In the genomic region with DNA sequence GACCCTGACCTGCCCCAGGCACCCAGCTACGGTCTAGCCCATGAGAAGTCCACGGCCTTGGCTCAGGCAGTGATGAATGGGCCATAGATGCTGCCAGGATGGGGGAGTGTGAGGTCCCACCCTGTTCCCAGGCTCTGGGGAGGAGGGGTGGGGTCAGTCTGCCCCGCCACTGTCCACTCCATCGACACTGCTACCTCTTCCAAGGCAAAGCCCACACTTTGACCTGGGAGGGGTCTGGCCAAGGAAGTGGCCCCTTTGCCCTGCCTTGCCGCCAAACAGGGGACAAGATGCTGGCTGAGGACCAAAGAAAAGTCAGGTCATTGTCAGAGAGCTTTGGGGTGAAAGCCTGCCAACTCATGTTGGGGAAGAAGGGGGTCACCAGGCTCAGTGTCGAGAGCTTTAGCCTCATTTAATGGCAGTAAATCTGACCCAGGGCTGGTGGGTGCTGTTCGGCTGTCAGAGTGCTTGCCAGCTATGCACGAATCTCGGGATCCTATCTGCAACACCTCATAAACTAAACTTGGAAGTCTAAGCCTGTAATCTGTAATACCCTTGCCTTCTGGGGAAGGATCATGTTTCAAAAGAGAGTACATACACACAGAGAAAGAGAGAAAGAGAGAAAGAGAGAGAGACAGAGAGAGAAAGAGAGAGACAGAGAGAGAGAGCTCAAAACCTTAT, we compare ENCODE assay signal across 12 mouse cellular contexts. TPM values are rescaled to one million over a fixed set of nuclear protein-coding genes. Genes with fewer than 3 reads are reported as not detected.
DNase-seq lines count a peak whose midpoint lies in the region; ATAC-seq and TF ChIP-seq lines count a peak whose summit lies in the region.
"Had no signal": no experiment of that assay in that cellular context is flagged by ENCODE, and none has a peak within 500 bp of the region (broad histone marks: within the 10 kb centered on the region; RNA-seq: fewer than 3 reads in every experiment).

No protein-coding gene starts in this region.

- no peak overlapping the region for H3K27ac ChIP-seq in intestine, embryonic 16.5 days (ENCODE audit: low read length)
- H3K27ac ChIP-seq in intestine, postnatal 0 days (ENCODE audit: low read depth, low read length): no peak overlapping the region
- H3K27ac ChIP-seq in limb, embryonic 11.5 days (replicated peaks; ENCODE audit: low read depth, low read length): peak overlapping the region; percentile 59
- H3K27ac ChIP-seq in thymus, adult 2 months (ENCODE audit: control insufficient read depth, insufficient read depth, low read length): no peak overlapping the region
- H3K27ac ChIP-seq: intestine, embryonic 15.5 days; midbrain, embryonic 15.5 days had no signal

- H3K9ac ChIP-seq in intestine, embryonic 16.5 days (ENCODE audit: low read depth, low read length): no peak overlapping the region
- no peak overlapping the region for H3K9ac ChIP-seq in intestine, postnatal 0 days (ENCODE audit: low read depth, low read length)
- no peak overlapping the region for H3K9ac ChIP-seq in limb, embryonic 11.5 days (ENCODE audit: low read length)
- H3K9ac ChIP-seq: intestine, embryonic 15.5 days; midbrain, embryonic 15.5 days had no signal

- no peak for TF ChIP-seq CTCF in intestine, postnatal 0 days (IDR thresholded peaks at IDR 0.05; ENCODE audit: low read depth)
- TF ChIP-seq CTCF in thymus, adult 2 months (IDR thresholded peaks at IDR 0.05; ENCODE audit: borderline replicate concordance, control insufficient read depth, extremely low read depth, insufficient read depth, low read length, poor library complexity): no peak

- no peak overlapping the region for H3K4me3 ChIP-seq in intestine, embryonic 16.5 days (ENCODE audit: low read length)
- H3K4me3 ChIP-seq in intestine, postnatal 0 days (ENCODE audit: low read depth, low read length): no peak overlapping the region
- H3K4me3 ChIP-seq in limb, embryonic 11.5 days (ENCODE audit: low read depth, low read length): no peak overlapping the region
- no peak overlapping the region for H3K4me3 ChIP-seq in myocyte
- no peak overlapping the region for H3K4me3 ChIP-seq in thymus, adult 2 months (ENCODE audit: control insufficient read depth, insufficient read depth, low read length)
- H3K4me3 ChIP-seq: intestine, embryonic 15.5 days; midbrain, embryonic 15.5 days had no signal

- no peaks in the 10 kb centered on the region for H3K27me3 ChIP-seq in intestine, embryonic 16.5 days (replicated peaks; ENCODE audit: control insufficient read depth, insufficient read depth, low read length)
- H3K27me3 ChIP-seq in intestine, postnatal 0 days (replicated peaks; ENCODE audit: control insufficient read depth, insufficient read depth, low read length): no peaks in the 10 kb centered on the region
- H3K27me3 ChIP-seq in limb, embryonic 11.5 days (ENCODE audit: control insufficient read depth, insufficient read depth, low read length): no peaks in the 10 kb centered on the region
- H3K27me3 ChIP-seq in myocyte (ENCODE audit: control insufficient read depth, insufficient read depth, insufficient read length): no peaks in the 10 kb centered on the region
- no peaks in the 10 kb centered on the region for H3K27me3 ChIP-seq in thymus, adult 2 months (ENCODE audit: control insufficient read depth, insufficient read depth, low read length)
- H3K27me3 ChIP-seq: intestine, embryonic 15.5 days; midbrain, embryonic 15.5 days had no signal

- WGBS in intestine, embryonic 16.5 days: 24% methylated on average over 9 of the region's 9 CpGs
- WGBS in intestine, postnatal 0 days: 27% methylated on average over 9 of the region's 9 CpGs
- WGBS in limb, embryonic 11.5 days: 8% methylated on average over 9 of the region's 9 CpGs
- 91% methylated on average over 9 of the region's 9 CpGs for WGBS in thymus, adult 2 months

- DNase-seq in adrenal gland, adult 2 months: peak; percentile 69
- no peak for DNase-seq in adrenal gland, adult 8-10 months
- DNase-seq in limb, embryonic 11.5 days (ENCODE audit: low spot score): no peak
- no peak for DNase-seq in thymus, adult 2 months
- no peak for DNase-seq in right cerebral cortex, adult 2 months (ENCODE audit: low spot score in 2 of 2)
- DNase-seq: gastrocnemius, postnatal 10 days; liver had no signal

- no peaks in the 10 kb centered on the region for H3K9me3 ChIP-seq in intestine, embryonic 16.5 days (ENCODE audit: control insufficient read depth, low read length)
- H3K9me3 ChIP-seq in intestine, postnatal 0 days (ENCODE audit: control insufficient read depth): no peaks in the 10 kb centered on the region
- H3K9me3 ChIP-seq in limb, embryonic 11.5 days (ENCODE audit: control insufficient read depth, low read length): no peaks in the 10 kb centered on the region
- H3K9me3 ChIP-seq: intestine, embryonic 15.5 days; midbrain, embryonic 15.5 days had no signal

- H3K36me3 ChIP-seq in intestine, embryonic 16.5 days (ENCODE audit: control insufficient read depth, insufficient read depth, low read length): no peaks in the 10 kb centered on the region
- H3K36me3 ChIP-seq in intestine, postnatal 0 days (ENCODE audit: control insufficient read depth, insufficient read depth): no peaks in the 10 kb centered on the region
- no peaks in the 10 kb centered on the region for H3K36me3 ChIP-seq in limb, embryonic 11.5 days (ENCODE audit: control insufficient read depth, insufficient read depth, low read length)
- H3K36me3 ChIP-seq in myocyte (ENCODE audit: control insufficient read depth, insufficient read depth): no peaks in the 10 kb centered on the region
- H3K36me3 ChIP-seq in thymus, adult 2 months (ENCODE audit: control insufficient read depth, insufficient read depth, low read length): no peaks in the 10 kb centered on the region
- H3K36me3 ChIP-seq: intestine, embryonic 15.5 days; midbrain, embryonic 15.5 days had no signal

- no peak overlapping the region for H3K4me2 ChIP-seq in intestine, embryonic 16.5 days (ENCODE audit: low read depth, low read length)
- H3K4me2 ChIP-seq in intestine, postnatal 0 days (replicated peaks; ENCODE audit: low read depth): no peak overlapping the region
- peak overlapping the region; percentile 11; the same call in 1 of the 2 replicates for H3K4me2 ChIP-seq in limb, embryonic 11.5 days (ENCODE audit: low read depth, severe bottlenecking)
- H3K4me2 ChIP-seq in myocyte (ENCODE audit: low read depth): peak overlapping the region; percentile 83
- H3K4me2 ChIP-seq: intestine, embryonic 15.5 days; midbrain, embryonic 15.5 days had no signal

- H3K4me1 ChIP-seq in intestine, embryonic 16.5 days (ENCODE audit: control insufficient read depth, insufficient read depth, low read length): peaks cover 16% of the 10 kb centered on the region
- H3K4me1 ChIP-seq in intestine, postnatal 0 days (replicated peaks; ENCODE audit: control insufficient read depth, insufficient read depth, low read length): no peaks in the 10 kb centered on the region
- H3K4me1 ChIP-seq in limb, embryonic 11.5 days (ENCODE audit: control insufficient read depth, insufficient read depth, low read length): peaks cover 47% of the 10 kb centered on the region
- H3K4me1 ChIP-seq in thymus, adult 2 months (replicated peaks; ENCODE audit: control insufficient read depth, insufficient read depth, low read length): no peaks in the 10 kb centered on the region
- H3K4me1 ChIP-seq: midbrain, embryonic 15.5 days had no signal

- 0 out of 2 replicates have a peak, but pooled peaks have one; percentile 22 for ATAC-seq in intestine, embryonic 16.5 days
- no peak for ATAC-seq in intestine, postnatal 0 days
- no peak for ATAC-seq in limb, embryonic 11.5 days (ENCODE audit: insufficient number of reproducible peaks, low FRiP score, low TSS enrichment, low read depth)
- ATAC-seq: intestine, embryonic 15.5 days; midbrain, embryonic 15.5 days had no signal

- TF ChIP-seq POLR2A in myocyte (IDR thresholded peaks at IDR 0.05; ENCODE audit: insufficient read length, low read depth): no peak
- no peak for TF ChIP-seq POLR2A in thymus, adult 2 months (IDR thresholded peaks at IDR 0.05; ENCODE audit: control insufficient read depth, extremely low read depth, insufficient read depth, low read length, poor library complexity)

- H3K79me2 ChIP-seq in myocyte (ENCODE audit: control insufficient read depth, insufficient read depth): no peaks in the 10 kb centered on the region

- no peak overlapping the region for H3ac ChIP-seq in myocyte (ENCODE audit: control insufficient read depth, insufficient read length)

TF ChIP-seq in myocyte, 11 proteins besides CTCF, POLR2A, EP300 and RAD21:
- TF ChIP-seq MAX (IDR thresholded peaks at IDR 0.05; ENCODE audit: low read depth) (no peak), E2F4 (IDR thresholded peaks at IDR 0.05; ENCODE audit: insufficient read depth) (no peak), TCF12 (IDR thresholded peaks at IDR 0.05; ENCODE audit: insufficient read depth, poor library complexity, severe bottlenecking) (no peak), CEBPB (IDR thresholded peaks at IDR 0.05; ENCODE audit: insufficient read depth, poor library complexity, severe bottlenecking) (no peak), MYOD1 (IDR thresholded peaks at IDR 0.05; ENCODE audit: control insufficient read depth in 1 of 3, insufficient read length in 2 of 3, low read depth in 2 of 3) (no peak), TCF3 (IDR thresholded peaks at IDR 0.05; ENCODE audit: insufficient read length, low read depth) (no peak), USF1 (IDR thresholded peaks at IDR 0.05; ENCODE audit: low read depth) (no peak), SRF (IDR thresholded peaks at IDR 0.05; ENCODE audit: control insufficient read depth, insufficient read length, low read depth) (no peak), MYOG (IDR thresholded peaks at IDR 0.05; ENCODE audit: control insufficient read depth in 1 of 3, insufficient read depth in 1 of 3, insufficient read length in 2 of 3, low read depth in 2 of 3) (no peak), POLR2AphosphoS2 (IDR thresholded peaks at IDR 0.05; ENCODE audit: insufficient read length, low read depth) (no peak), REST (IDR thresholded peaks at IDR 0.05; ENCODE audit: insufficient read depth, insufficient read length) (no peak)

RNA-seq across cellular contexts. Expression of a gene that starts 17.1 kb away (rescaled TPM):
- 10 to 100 TPM; 25.3 to 25.7 TPM for total RNA-seq in adrenal gland, adult 2 months (2021)
- polyA plus RNA-seq in adrenal gland, adult 2 months (2012; rRNA removed): 61.3 and 75.6 TPM in 2 replicates
- 10 to 100 TPM; 14.2 to 27.6 (median 21.2) TPM for total RNA-seq in adrenal gland, adult 8-10 months (2022)
- polyA plus RNA-seq in intestine, embryonic 16.5 days (2015; fragmentation: Nextera tagmentation; extraction: Ambion mirVana): 1.3 and 2.3 TPM in 2 replicates
- 2.1 and 2.9 TPM in 2 replicates for polyA plus RNA-seq in intestine, postnatal 0 days (2015; fragmentation: Nextera tagmentation; extraction: Ambion mirVana)
- polyA plus RNA-seq in limb, embryonic 11.5 days (2014; fragmentation: Nextera tagmentation; extraction: Ambion mirVana): 2.4 and 2.7 TPM in 2 replicates
- 14.1 TPM for polyA plus RNA-seq in myocyte (2012; fragmentation: generic; extraction: Trizol)
- 28.8 and 32.6 TPM in 2 replicates for polyA plus RNA-seq in thymus, adult 2 months (2012; rRNA removed)

Comparison
In these comparisons a context has a peak if more than half of its experiments do, and no peak if none do; other contexts are left out.
1. H3K4me2 ChIP-seq: peak in limb, embryonic 11.5 days (single experiment) and myocyte (single experiment); none in intestine, embryonic 16.5 days (single experiment) and intestine, postnatal 0 days (single experiment).